ENCODE assay signal across 21 mouse cellular contexts in genomic region chr5:28277279-28277678, GRCm38 (mm10). TPM values are rescaled to one million over a fixed set of nuclear protein-coding genes. Genes with fewer than 3 reads are reported as not detected.
DNase-seq lines count a peak whose midpoint lies in the region; ATAC-seq and TF ChIP-seq lines count a peak whose summit lies in the region.
"Had no signal": no experiment of that assay in that cellular context is flagged by ENCODE, and none has a peak within 500 bp of the region (broad histone marks: within the 10 kb centered on the region; RNA-seq: fewer than 3 reads in every experiment).

No protein-coding gene starts in this region.

- DNase-seq in embryonic facial prominence, embryonic 10.5 days (ENCODE audit: low spot score): no peak
- no peak for DNase-seq in retina, embryonic 14.5 days (ENCODE audit: low spot score)
- DNase-seq: adrenal gland, adult 2 months; adrenal gland, adult 8-10 months; adrenal gland, postnatal 10 days; adrenal gland, postnatal 14 days; adrenal gland, postnatal 25 days; adrenal gland, postnatal 36 days; B cell, adult 2 months; cerebellum, adult 11 months; cerebellum, adult 11-12 months; cerebellum, adult 18-20 months had no signal

- no peak overlapping the region for H3K9ac ChIP-seq in embryonic facial prominence, embryonic 15.5 days
- no peak overlapping the region for H3K9ac ChIP-seq in intestine, embryonic 15.5 days
- H3K9ac ChIP-seq in intestine, postnatal 0 days (ENCODE audit: low read depth, low read length): no peak overlapping the region
- no peak overlapping the region for H3K9ac ChIP-seq in intestine, embryonic 16.5 days (ENCODE audit: low read depth, low read length)

- no peaks in the 10 kb centered on the region for H3K36me3 ChIP-seq in embryonic facial prominence, embryonic 15.5 days
- H3K36me3 ChIP-seq in embryonic facial prominence, embryonic 10.5 days (replicated peaks): no peaks in the 10 kb centered on the region
- no peaks in the 10 kb centered on the region for H3K36me3 ChIP-seq in intestine, embryonic 15.5 days
- no peaks in the 10 kb centered on the region for H3K36me3 ChIP-seq in intestine, postnatal 0 days (ENCODE audit: control insufficient read depth, insufficient read depth)
- no peaks in the 10 kb centered on the region for H3K36me3 ChIP-seq in intestine, embryonic 16.5 days (ENCODE audit: control insufficient read depth, insufficient read depth, low read length)
- H3K36me3 ChIP-seq: G1E had no signal

- no peak overlapping the region for H3K27ac ChIP-seq in embryonic facial prominence, embryonic 15.5 days (replicated peaks)
- no peak overlapping the region for H3K27ac ChIP-seq in embryonic facial prominence, embryonic 10.5 days (replicated peaks)
- no peak overlapping the region for H3K27ac ChIP-seq in intestine, embryonic 15.5 days
- H3K27ac ChIP-seq in intestine, postnatal 0 days (ENCODE audit: low read depth, low read length): no peak overlapping the region
- H3K27ac ChIP-seq in intestine, embryonic 16.5 days (ENCODE audit: low read length): no peak overlapping the region

- H3K27me3 ChIP-seq in embryonic facial prominence, embryonic 15.5 days: no peaks in the 10 kb centered on the region
- H3K27me3 ChIP-seq in embryonic facial prominence, embryonic 10.5 days (replicated peaks; ENCODE audit: low read depth, poor library complexity, severe bottlenecking): no peaks in the 10 kb centered on the region
- H3K27me3 ChIP-seq in intestine, embryonic 15.5 days (replicated peaks): no peaks in the 10 kb centered on the region
- no peaks in the 10 kb centered on the region for H3K27me3 ChIP-seq in intestine, postnatal 0 days (replicated peaks; ENCODE audit: control insufficient read depth, insufficient read depth, low read length)
- H3K27me3 ChIP-seq in intestine, embryonic 16.5 days (replicated peaks; ENCODE audit: control insufficient read depth, insufficient read depth, low read length): no peaks in the 10 kb centered on the region

- H3K4me3 ChIP-seq in embryonic facial prominence, embryonic 15.5 days (replicated peaks): no peak overlapping the region
- H3K4me3 ChIP-seq in embryonic facial prominence, embryonic 10.5 days: no peak overlapping the region
- H3K4me3 ChIP-seq in intestine, embryonic 15.5 days (replicated peaks): no peak overlapping the region
- no peak overlapping the region for H3K4me3 ChIP-seq in intestine, postnatal 0 days (ENCODE audit: low read depth, low read length)
- no peak overlapping the region for H3K4me3 ChIP-seq in intestine, embryonic 16.5 days (ENCODE audit: low read length)

- ATAC-seq in embryonic facial prominence, embryonic 15.5 days (ENCODE audit: insufficient number of reproducible peaks, low FRiP score, low TSS enrichment, low read depth): 0 out of 2 replicates have a peak, but pooled peaks have one; percentile 47
- ATAC-seq in intestine, embryonic 15.5 days: peak; percentile 80
- ATAC-seq in intestine, postnatal 0 days: no peak
- peak; percentile 68 for ATAC-seq in intestine, embryonic 16.5 days
- ATAC-seq: activated CD4-positive, CD25-positive, alpha-beta regulatory T cell, adult 4 months; CD4-positive, CD25-positive, alpha-beta regulatory T cell, adult 4 months; Patski had no signal

- H3K4me1 ChIP-seq in embryonic facial prominence, embryonic 15.5 days: no peaks in the 10 kb centered on the region
- H3K4me1 ChIP-seq in embryonic facial prominence, embryonic 10.5 days: no peaks in the 10 kb centered on the region
- 0 out of 2 replicates have a peak, but pooled peaks cover 2% of the 10 kb centered on the region for H3K4me1 ChIP-seq in intestine, embryonic 15.5 days (replicated peaks)
- no peaks in the 10 kb centered on the region for H3K4me1 ChIP-seq in intestine, postnatal 0 days (replicated peaks; ENCODE audit: control insufficient read depth, insufficient read depth, low read length)
- no peaks in the 10 kb centered on the region for H3K4me1 ChIP-seq in intestine, embryonic 16.5 days (ENCODE audit: control insufficient read depth, insufficient read depth, low read length)

- WGBS in embryonic facial prominence, embryonic 15.5 days: 47% methylated on average over 2 of the region's 2 CpGs
- WGBS in embryonic facial prominence, embryonic 10.5 days: 67% methylated on average over 2 of the region's 2 CpGs
- WGBS in intestine, embryonic 15.5 days: 25% methylated on average over 2 of the region's 2 CpGs
- WGBS in intestine, postnatal 0 days: 13% methylated on average over 2 of the region's 2 CpGs
- 34% methylated on average over 2 of the region's 2 CpGs for WGBS in intestine, embryonic 16.5 days

- no peak overlapping the region for H3K4me2 ChIP-seq in embryonic facial prominence, embryonic 15.5 days (replicated peaks)
- no peak overlapping the region for H3K4me2 ChIP-seq in intestine, embryonic 15.5 days (replicated peaks)
- no peak overlapping the region for H3K4me2 ChIP-seq in intestine, postnatal 0 days (replicated peaks; ENCODE audit: low read depth)
- H3K4me2 ChIP-seq in intestine, embryonic 16.5 days (ENCODE audit: low read depth, low read length): no peak overlapping the region

- TF ChIP-seq CTCF in intestine, postnatal 0 days (IDR thresholded peaks at IDR 0.05; ENCODE audit: low read depth): no peak

- H3K9me3 ChIP-seq in embryonic facial prominence, embryonic 15.5 days (replicated peaks): no peaks in the 10 kb centered on the region
- no peaks in the 10 kb centered on the region for H3K9me3 ChIP-seq in embryonic facial prominence, embryonic 10.5 days
- no peaks in the 10 kb centered on the region for H3K9me3 ChIP-seq in intestine, embryonic 15.5 days
- no peaks in the 10 kb centered on the region for H3K9me3 ChIP-seq in intestine, postnatal 0 days (ENCODE audit: control insufficient read depth)
- H3K9me3 ChIP-seq in intestine, embryonic 16.5 days (ENCODE audit: control insufficient read depth, low read length): no peaks in the 10 kb centered on the region
- H3K9me3 ChIP-seq: G1E had no signal

RNA-seq across cellular contexts. Expression of gene Cnpy1, which starts 31.7 kb away (rescaled TPM):
- 1.6 and 2.3 TPM in 2 replicates for polyA plus RNA-seq in embryonic facial prominence, embryonic 15.5 days (2015; fragmentation: Nextera tagmentation; extraction: Ambion mirVana)
- polyA plus RNA-seq in embryonic facial prominence, embryonic 10.5 days (2016; fragmentation: Nextera tagmentation; extraction: Ambion mirVana): 1.3 and 5.3 TPM in 2 replicates
- polyA plus RNA-seq in intestine, embryonic 15.5 days (2015; fragmentation: Nextera tagmentation; extraction: Ambion mirVana): 0.48 and 0.54 TPM in 2 replicates
- polyA plus RNA-seq in intestine, postnatal 0 days (2015; fragmentation: Nextera tagmentation; extraction: Ambion mirVana): 1.0 and 1.2 TPM in 2 replicates
- 0.60 and 0.75 TPM in 2 replicates for polyA plus RNA-seq in intestine, embryonic 16.5 days (2015; fragmentation: Nextera tagmentation; extraction: Ambion mirVana)
- polyA plus RNA-seq: activated CD4-positive, CD25-positive, alpha-beta regulatory T cell, adult 4 months; adrenal gland, adult 2 months; C2C12; CD4-positive, CD25-positive, alpha-beta regulatory T cell, adult 4 months; G1E; Patski had no signal

RNA-seq across cellular contexts. Expression of gene Rbm33, which starts 39.6 kb away (rescaled TPM):
- polyA plus RNA-seq in embryonic facial prominence, embryonic 15.5 days (2015; fragmentation: Nextera tagmentation; extraction: Ambion mirVana): 12.1 and 14.0 TPM in 2 replicates
- polyA plus RNA-seq in embryonic facial prominence, embryonic 10.5 days (2016; fragmentation: Nextera tagmentation; extraction: Ambion mirVana): 13.9 and 14.7 TPM in 2 replicates
- polyA plus RNA-seq in intestine, embryonic 15.5 days (2015; fragmentation: Nextera tagmentation; extraction: Ambion mirVana): 9.9 and 10.0 TPM in 2 replicates
- polyA plus RNA-seq in intestine, postnatal 0 days (2015; fragmentation: Nextera tagmentation; extraction: Ambion mirVana): 6.1 and 7.1 TPM in 2 replicates
- polyA plus RNA-seq in intestine, embryonic 16.5 days (2015; fragmentation: Nextera tagmentation; extraction: Ambion mirVana): 6.5 and 6.8 TPM in 2 replicates
